Mouse (Mus musculus): ENCODE measurements around the gene Dynll1.
"Not testable (repeated sequence)": the region's sequence is repeated elsewhere in the genome, so short reads cannot be mapped to it uniquely, and the experiment has no call there.

Dynll1 gene

DNA sequence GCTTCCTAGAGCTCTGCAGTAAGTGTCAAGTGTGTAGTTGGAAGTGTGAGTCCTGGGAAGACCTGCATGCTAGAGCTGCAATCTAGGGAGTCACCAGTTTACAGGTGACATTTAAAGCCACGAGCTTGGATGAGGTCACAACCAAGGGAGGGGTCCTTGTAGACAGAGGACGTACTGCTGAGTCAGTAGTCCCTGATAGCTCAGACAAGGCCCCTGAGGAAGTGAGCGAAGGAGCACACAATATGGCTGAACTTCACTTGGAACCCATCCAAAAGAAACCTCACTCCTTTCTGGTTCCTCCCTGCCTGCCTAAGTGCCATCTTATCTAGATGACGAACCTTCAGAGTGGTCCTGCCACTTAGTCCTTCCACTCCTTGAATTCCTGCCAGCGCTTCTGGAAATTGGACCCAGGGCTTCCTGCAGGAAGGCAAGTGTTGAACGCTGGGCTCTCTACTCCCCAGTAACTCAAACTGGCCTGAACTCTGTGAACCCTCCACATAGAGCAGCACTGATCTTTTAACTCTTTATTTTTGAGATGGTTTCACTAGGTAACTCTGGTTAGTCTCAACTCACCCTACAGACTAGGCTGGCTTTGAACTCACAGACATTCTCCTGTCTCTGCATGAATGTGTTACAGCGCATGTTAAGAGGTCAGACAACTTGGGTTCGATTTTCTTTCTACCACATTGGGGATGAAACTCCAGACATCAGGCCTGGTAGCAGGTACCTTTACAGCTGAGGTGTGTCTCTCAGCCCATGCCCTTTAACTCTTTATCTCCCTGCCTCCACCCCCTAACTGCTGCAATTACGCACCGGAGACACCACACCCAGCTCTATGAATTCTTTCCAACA is 12.2 kb upstream of the Dynll1 start:
- DNase-seq (ENCODE audit: inconsistent age in 2 of 2, low spot score in 1 of 2): no peak

DNA sequence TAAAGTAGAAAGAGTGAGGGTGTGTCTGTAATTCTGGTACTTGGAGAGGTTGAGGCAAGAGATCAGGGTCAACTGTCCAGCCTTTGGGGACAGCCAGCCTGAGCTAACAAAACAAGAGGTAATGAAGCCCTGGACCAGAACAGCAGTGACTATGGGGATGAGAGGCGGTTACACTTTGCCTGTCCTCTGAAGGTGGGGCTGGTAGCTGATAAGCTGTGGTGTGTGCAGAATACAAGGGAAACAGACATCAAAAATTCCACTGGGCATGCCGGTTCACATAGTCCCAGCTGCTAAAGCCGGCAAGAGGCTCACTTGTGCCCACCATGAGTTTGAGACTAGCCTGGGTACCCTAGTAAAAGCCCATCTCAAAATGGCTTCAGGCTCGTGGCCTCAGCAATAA is 11.6 kb upstream of the Dynll1 start:
- no peak for DNase-seq (ENCODE audit: inconsistent age in 2 of 2, low spot score in 1 of 2)

DNA sequence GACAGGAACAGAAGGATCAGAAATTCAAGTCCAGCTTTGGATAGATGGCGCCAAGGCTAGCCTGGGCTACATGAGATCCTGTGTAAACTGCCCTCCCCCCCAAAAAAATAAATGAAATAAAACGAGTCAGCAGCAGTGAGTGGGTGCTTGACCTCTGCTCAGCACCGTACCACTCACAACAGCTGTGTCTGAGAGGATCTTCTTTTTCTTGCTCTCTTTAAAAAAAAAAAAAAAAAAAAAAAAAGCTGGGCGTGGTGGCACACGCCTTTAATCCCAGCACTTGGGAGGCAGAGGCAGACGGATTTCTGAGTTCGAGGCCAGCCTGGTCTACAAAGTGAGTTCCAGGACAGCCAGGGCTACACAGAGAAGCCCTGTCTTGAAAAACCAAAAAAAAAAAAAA is 1.4 kb upstream of the Dynll1 start:
- not testable (repeated sequence) for DNase-seq (ENCODE audit: inconsistent age in 2 of 2, low spot score in 1 of 2)

DNA sequence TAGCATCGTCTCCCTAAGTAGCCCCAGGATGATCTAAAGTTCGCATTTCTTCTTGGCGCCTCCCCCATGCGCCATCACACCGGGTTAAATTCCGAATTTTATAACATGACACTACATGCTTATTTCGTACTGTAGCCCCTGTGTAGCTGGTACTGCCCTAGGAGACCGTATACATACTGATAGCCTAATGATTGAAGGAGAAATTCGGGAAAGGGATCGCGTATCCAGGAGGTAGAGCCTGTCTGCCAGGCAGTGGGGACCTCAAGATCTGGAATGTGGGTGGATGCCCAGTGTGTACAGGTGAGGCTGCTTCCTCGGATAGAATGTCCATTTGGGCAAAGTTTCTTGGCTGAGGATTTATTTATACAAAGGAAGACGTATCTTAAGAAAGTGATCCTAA is 816 bp upstream of the Dynll1 start:
- no peak for DNase-seq (ENCODE audit: inconsistent age in 2 of 2, low spot score in 1 of 2)

DNA sequence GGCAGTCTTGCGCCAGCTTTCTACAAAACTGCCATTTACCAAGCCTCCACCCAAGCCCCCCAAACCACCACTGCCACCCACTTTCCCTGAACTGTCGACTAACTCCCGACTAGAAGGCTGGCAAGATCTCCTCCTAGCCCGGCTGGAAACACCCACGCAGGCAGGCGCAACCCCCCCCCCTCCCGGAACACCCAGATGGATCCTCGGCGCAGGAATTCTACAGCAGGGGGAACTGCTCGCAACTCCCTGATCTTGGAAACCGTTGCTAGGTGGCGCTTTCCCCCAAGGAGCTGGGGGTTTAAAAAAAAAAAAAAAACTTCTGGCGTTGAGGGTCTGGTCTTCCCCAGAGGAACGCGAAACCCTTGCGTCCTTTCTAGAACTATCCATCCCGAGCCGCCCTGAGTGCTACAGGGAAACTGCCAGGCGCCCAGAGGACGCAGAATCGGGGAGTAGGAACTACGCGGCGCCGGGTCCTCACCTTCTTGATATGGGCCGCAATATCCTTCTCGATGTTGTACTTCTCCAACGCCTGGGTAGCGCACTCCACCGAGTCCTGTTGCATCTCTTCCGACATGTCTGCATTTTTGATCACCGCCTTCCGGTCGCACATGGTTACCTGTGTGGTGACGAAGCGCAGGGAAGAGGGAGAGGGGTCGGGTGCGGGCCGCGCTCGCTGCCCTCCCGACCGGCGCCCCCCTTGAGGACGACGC is 609 bp downstream of the Dynll1 start:
- DNase-seq (ENCODE audit: inconsistent age in 2 of 2, low spot score in 1 of 2): peak; percentile 69 to 89

DNA sequence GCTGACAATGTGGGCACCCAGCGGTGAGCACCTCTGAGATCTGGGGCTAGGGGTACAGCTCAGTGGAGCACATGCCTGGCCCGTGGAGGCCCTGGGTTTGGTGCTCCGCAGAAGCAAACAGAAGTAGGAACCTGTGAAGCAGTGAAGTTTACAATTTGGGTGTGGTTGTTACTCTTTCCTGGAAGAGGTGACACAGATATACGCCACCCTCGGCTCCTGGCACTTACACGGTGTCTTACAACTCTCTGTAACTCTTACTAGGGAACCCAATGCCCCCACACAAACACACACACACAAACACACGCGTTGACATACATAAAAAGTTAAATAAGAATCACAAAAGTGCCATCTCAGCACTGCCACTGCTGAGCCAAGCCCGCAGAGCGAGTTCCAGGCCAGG is 4.5 kb downstream of the Dynll1 start:
- no peak for DNase-seq (ENCODE audit: inconsistent age in 2 of 2, low spot score in 1 of 2)

DNA sequence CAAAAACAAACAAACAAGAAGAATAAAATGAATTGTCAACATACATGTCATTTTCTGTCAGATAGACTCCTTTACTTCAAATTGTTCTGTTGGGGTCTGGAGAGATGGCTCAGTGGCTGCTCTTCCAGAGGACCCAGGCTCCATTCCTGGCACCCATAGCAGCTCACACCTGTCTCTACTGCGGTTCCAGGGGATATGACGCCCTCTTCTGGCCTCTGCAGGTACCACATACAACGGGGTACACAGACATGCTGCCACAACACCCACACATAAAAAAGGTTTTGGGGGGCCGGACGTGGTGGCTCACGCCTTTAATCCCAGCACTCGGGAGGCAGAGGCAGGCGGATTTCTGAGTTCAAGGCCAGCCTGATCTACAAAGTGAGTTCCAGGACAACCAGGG is 6.6 kb downstream of the Dynll1 start:
- peak in 1 of 2 experiments; percentile 48 for DNase-seq (ENCODE audit: inconsistent age in 2 of 2, low spot score in 1 of 2)

DNA sequence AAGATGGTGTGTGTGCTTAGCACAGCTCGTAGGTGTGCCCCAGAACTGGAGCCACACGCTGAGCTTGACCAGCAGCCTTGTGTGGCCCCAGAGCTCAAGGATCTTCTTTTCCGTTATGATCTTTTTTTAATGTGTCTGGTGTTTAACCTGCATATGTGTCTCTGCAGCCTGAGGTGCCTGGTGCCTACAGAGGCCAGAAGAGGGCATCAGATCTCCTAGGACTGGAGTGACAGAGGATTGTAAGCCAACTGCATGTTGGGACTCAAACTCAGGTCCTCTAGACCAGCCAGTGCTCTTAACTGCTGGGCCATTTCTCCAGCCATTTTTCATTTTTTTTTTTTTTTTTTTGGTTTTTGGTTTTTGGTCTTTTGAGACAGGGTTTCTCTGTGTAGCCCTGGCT is 16.1 kb downstream of the Dynll1 start:
- no peak for DNase-seq (ENCODE audit: inconsistent age in 2 of 2, low spot score in 1 of 2)

DNA sequence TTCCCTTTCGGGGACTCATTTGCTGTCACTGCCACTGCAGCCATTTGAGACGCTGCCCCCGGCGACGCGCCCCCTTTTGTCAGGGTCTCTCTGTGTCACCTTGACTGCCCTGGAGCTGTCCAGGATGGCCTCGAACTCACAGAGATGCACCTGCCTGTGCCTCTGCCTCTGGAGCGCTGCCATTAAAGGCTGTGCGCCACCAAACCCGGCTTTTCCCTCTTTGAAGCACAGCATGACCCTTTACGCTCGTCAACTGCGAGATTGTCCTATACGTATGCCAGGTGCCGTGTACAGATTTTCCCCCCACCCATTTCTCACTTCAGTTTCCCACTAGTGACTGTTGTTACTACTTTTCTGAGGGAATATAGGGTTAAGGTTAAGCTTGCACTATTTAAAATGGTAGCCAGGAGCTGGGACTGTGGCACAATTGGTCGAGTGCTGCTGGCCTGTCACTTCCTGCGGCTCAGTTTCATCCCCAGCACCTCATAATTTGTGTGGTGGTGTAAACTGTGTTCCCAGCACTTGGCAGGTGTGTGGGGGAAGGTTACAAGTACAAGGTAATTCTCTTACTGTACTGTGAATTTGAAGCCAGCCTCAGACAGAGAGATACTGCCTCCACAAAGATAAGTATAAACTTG is 20.6 kb downstream of the Dynll1 start:
- peak; percentile 40 to 71 for DNase-seq (ENCODE audit: inconsistent age in 2 of 2, low spot score in 1 of 2)

DNA sequence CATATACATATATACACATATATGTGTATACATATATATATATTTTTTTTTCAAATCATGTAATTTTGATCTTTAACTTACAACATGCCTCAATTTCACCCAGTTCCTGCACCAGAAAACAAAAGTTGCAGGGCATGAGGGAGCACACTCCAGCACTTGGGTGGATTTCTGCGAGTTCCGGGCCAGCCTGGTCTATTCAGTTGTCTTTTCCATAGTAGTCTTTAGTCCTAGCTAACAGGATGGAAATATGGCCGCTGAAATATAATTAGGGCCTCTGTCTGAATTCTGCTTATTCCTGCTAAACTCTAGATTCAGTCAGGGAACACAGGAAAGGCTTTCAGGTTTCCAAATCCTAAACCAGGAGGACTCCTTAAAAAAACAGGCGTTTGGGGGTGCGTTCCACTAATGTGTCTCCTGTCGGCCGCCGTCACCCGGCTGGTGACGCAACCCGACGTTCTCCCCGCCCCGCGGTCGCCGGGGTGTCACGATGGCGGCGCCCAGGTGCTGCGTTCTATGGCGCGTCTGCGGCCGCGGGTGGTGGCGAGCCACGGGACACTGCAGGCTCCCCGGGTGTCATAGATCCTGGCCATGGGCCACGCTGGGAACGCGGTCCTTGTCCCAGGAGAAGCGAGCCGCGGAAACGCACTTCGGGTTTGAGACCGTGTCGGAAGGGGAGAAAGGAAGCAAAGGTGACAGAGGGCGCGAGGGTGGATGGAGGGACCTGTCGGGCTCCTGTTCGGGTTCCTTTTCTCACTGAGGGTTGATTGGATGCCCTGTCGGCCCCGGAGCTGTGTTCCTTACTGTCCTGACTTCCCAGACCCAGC is 21.4 kb downstream of the Dynll1 start, which contains the start of gene Coq5:
Gene Coq5, plus strand, starts transcription at position 441 of the 824 bp plus-strand sequence.
- DNase-seq (ENCODE audit: inconsistent age in 2 of 2, low spot score in 1 of 2): peak; percentile 89 to 97

DNA sequence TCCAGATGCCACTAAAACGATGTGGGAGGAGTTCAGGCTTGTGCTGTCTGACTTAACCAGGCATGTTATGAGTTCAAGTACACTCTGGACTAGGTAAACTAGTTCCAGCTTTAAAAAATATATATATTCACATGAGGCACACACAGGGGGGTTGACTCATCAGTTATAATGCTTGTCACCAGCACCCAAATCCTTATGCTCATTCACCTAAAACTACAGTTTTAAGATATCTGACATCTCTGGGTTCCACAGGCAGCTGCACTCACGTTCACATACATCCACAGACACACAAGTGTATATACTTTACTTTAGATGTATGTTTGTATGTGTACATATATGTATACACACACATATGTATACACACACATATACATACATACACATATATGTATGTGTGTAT is 22.0 kb downstream of the Dynll1 start:
- DNase-seq (ENCODE audit: inconsistent age in 2 of 2, low spot score in 1 of 2): no peak

DNA sequence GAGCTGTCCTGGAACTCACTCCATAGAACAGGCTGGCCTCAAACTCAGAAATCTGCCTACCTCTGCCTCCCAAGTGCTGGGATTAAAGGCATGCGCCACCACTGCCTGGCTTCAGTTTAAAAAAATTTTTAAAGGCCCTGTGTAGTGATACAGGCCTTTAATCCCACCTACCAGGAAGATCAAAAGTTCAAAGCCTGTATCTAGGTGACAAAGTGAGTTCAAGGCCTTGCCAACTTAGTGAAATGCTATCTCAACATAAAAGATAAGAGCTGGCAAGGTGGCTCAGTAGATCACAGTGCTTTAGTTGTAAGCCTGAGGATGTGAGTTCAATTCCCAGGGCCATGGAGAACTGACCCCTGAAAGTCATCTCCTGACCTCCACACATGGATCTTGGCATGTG is 22.7 kb downstream of the Dynll1 start:
- DNase-seq (ENCODE audit: inconsistent age in 2 of 2, low spot score in 1 of 2): no peak

DNA sequence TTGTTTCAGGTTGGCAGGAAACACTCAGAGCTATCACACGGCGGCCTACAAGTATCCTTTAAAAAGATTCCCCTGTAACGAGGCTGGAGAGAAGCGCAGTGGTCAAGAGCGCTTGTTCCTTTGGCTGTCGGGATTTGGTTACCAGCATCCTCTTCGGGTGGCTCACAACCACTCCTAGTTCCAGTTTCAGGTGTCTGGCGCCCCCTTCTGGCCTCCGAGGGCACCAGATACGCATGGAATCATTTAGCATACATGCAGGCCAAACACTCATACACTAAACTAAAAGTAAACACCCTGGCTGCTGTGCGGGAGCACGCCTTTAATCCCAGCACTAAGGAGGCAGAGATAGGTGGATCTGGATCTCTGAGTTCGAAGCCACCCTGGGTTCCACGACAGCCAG is 24.8 kb downstream of the Dynll1 start:
- DNase-seq (ENCODE audit: inconsistent age in 2 of 2, low spot score in 1 of 2): peak in 1 of 2 experiments; percentile 54

DNA sequence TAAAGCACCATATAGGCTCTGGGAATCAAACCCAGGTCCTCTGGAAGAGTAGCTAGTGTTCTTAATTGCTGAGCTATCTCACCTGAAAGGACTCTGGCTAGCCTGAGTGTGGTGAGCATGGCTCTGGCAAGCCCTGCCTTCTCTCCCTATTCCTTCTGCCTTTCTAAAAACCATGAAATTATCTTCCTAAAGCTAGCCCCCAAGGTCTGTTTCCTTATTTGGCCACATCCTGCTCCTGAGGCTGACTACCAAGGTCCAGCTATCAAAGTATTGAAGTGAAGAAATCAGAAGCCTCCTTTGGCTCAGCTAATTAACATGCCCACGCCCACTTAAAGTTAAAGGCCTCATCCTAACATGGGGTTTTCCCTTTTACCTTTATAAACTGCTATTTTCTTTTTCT is 26.0 kb downstream of the Dynll1 start:
- DNase-seq (ENCODE audit: inconsistent age in 2 of 2, low spot score in 1 of 2): peak in 1 of 2 experiments; percentile 80

DNA sequence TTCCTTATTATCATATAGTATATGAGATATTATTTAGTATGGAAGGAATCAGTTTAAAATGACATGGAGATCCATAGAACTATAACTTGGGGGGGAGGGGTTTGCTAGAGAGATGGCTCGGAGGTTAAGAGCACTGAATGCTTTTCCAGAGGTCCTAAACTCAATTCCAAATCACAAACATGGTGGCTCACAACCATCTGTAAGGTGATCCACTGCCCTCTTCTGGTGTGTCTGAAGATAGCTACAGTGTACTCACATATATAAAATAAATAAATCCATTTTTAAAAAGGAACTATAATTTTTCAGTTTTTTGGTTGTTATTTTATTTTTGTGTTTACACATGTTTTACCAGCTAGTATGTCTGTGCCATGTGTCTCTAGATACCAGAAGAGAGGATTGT is 26.4 kb downstream of the Dynll1 start:
- no peak for DNase-seq (ENCODE audit: inconsistent age in 2 of 2, low spot score in 1 of 2)

DNA sequence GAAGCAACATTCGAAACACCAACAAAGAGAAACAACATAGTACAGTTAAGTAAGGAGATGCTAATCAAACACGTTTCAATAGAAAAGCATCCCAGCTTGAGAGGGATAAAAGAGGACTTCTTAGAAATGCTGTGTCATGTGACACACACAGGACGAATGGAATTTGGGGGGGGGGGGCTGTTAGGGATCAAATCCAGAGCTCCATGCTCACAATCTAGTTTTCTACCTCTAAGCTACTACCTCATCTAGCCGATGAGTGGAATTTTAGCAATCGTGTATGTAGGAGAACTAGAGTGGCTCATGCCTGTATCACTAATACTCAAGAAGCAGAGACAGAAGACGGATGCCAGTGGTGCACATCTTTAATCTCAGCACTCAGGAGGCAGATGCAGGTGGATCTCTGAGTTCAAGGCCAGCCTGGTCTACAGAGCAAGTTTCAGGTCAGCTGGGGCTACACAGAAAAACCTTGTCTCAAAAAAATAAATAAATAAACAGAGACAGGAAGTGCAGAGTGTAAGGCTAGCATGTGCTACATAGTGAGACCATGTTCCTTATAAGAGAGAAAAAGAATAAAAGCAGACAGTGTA is 27.2 kb downstream of the Dynll1 start:
- no peak for DNase-seq (ENCODE audit: inconsistent age in 2 of 2, low spot score in 1 of 2)

DNA sequence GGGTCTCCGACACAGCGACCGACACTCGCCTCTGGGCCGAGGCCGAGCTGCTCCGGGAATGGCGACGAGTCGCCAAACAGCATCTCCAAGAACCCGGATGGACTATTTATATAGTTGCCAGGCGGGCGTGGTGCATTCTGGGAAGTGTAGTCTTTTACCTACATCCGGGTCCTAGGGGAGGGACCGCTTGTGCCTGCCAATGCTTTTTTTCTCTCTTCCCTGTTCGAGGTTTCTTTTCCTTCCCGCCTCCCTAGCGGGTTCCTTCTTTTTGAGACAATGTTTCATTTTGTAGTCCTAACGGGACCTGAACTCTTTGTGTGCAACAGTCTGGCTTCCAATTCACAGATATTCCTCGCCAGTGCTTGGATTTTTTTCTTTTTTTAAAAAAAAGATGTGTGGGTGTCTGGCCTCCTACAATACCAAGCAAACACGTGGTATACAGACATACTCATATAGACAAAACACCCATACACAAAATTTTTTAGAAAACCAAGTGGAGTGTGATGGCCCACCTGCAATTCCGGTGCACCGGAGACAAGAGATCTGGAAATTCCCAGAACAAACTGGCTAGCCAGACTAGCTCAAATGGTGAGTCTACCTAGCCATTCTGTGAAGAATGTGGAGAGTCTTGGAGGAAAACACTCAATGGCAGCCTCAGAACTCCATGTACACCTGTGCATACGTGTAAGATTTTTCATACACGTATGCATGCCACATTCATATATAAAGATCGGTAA is 27.8 kb downstream of the Dynll1 start, which contains the start of gene Rnf10:
Gene Rnf10, minus strand, starts transcription at position 87 of the 737 bp plus-strand sequence.
- peak; percentile 96 to 100 for DNase-seq (ENCODE audit: inconsistent age in 2 of 2, low spot score in 1 of 2)

DNA sequence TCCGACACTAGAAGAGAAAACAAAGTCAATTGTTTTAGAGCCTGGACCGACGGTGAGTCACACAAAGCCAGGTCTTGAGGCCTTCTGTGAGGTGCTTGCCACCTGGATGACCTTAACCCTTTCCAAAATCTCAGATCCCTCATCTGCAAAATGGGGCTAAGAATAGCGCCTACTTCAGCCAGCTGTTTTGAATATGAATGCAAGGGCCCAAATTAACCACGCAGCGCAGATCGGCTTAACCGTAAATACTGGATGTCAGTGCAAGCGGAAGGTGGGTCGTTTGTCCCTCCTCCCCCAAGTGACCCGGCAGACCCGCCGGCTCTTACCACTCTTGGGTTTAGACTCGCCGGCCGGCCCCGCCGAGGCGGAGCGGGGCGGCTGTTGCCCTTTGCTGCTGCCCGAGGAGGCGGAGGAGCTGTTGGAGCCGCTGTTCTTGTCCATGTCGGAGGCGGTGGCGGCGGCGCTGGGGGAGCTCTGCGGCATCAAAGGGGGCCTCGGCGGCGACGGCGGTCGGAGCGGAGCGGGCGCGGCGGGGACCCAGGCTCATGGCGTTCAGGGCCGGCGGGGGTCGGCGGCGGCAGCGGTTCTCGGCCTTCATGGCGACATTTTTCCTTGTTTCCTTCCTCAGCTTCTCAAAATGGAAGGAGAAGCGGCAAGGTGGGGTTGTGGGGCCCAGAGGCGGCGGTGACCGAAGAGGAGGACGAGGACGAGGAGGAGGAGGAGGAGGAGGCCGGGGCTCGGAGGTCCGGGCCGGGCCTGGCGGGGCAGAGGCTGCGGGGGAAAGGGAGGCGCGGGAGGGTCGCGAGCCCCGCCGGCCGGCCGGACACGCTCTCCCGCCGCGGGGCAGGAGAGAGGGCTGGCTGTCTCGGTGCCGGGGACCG is 28.6 kb downstream of the Dynll1 start:
- DNase-seq (ENCODE audit: inconsistent age in 2 of 2, low spot score in 1 of 2): peak; percentile 64 to 85

DNA sequence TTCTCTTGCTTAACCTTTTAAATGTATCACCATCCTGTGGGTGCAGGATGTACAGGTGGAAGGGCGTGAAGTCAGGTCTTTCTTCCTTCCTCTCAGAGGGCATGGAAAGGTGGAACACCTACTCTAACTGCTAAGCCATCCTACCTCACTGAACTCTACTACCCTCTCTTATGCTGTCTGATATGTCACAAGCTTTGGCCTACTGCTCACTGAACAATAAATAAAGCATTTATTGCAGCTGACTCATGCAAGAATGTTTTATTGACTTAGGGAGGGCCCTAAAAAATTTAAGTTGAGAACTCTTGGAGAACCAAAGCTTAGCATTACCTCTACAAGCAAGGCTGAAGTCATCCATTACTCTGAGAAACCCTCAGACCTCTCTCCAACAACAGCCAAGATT is 30.8 kb downstream of the Dynll1 start:
- peak in 1 of 2 experiments; percentile 45 for DNase-seq (ENCODE audit: inconsistent age in 2 of 2, low spot score in 1 of 2)

Data from adrenal gland, adult (tissue).